Mouse (Mus musculus): ENCODE data around the gene Foxg1. TPM values are rescaled to one million over a fixed set of nuclear protein-coding genes. Genes with fewer than 3 reads are reported as not detected.

The Foxg1 gene
- total RNA-seq, 2 experiments from 2014 or later = not detected

GRCm38 (mm10) chr12:49384876-49385630, 2.6 kb downstream of the Foxg1 start, which contains the start of gene Gm43517:
TSS of gene Gm43517 (plus strand) at chr12:49385174.
- ATAC-seq (replicated peaks; ENCODE audit: low FRiP score, low TSS enrichment, poor library complexity, severe bottlenecking) = 0 out of 2 replicates have a peak, but pooled peaks have one; percentile 34

GRCm38 (mm10) chr12:49385631-49385990, 3.2 kb downstream of the Foxg1 start:
- no peak for ATAC-seq (replicated peaks; ENCODE audit: low FRiP score, low TSS enrichment, poor library complexity, severe bottlenecking)

- ATAC-seq (replicated peaks; ENCODE audit: low FRiP score, low TSS enrichment, poor library complexity, severe bottlenecking) = no peak
Measured at GRCm38 (mm10) chr12:49386081-49386805, 3.8 kb downstream of the Foxg1 start.

GRCm38 (mm10) chr12:49387856-49388598, 5.6 kb downstream of the Foxg1 start:
- ATAC-seq (replicated peaks; ENCODE audit: low FRiP score, low TSS enrichment, poor library complexity, severe bottlenecking) = no peak

GRCm38 (mm10) chr12:49389666-49390065, 7.2 kb downstream of the Foxg1 start:
- ATAC-seq (replicated peaks; ENCODE audit: low FRiP score, low TSS enrichment, poor library complexity, severe bottlenecking) = no peak

GRCm38 (mm10) chr12:49390257-49390656, 7.8 kb downstream of the Foxg1 start:
- no peak for ATAC-seq (replicated peaks; ENCODE audit: low FRiP score, low TSS enrichment, poor library complexity, severe bottlenecking)

GRCm38 (mm10) chr12:49390926-49391304, 8.5 kb downstream of the Foxg1 start:
- no peak for ATAC-seq (replicated peaks; ENCODE audit: low FRiP score, low TSS enrichment, poor library complexity, severe bottlenecking)

GRCm38 (mm10) chr12:49391305-49392040, 9.0 kb downstream of the Foxg1 start:
- ATAC-seq (replicated peaks; ENCODE audit: low FRiP score, low TSS enrichment, poor library complexity, severe bottlenecking) = peak; percentile 59

- ATAC-seq (replicated peaks; ENCODE audit: low FRiP score, low TSS enrichment, poor library complexity, severe bottlenecking) = no peak
Measured at GRCm38 (mm10) chr12:49392041-49392390, 9.6 kb downstream of the Foxg1 start.

GRCm38 (mm10) chr12:49392876-49393275, 10.4 kb downstream of the Foxg1 start:
- ATAC-seq (replicated peaks; ENCODE audit: low FRiP score, low TSS enrichment, poor library complexity, severe bottlenecking) = no peak

- ATAC-seq (replicated peaks; ENCODE audit: low FRiP score, low TSS enrichment, poor library complexity, severe bottlenecking) = no peak
Measured at GRCm38 (mm10) chr12:49393639-49394038, 11.2 kb downstream of the Foxg1 start.

GRCm38 (mm10) chr12:49394181-49394580, 11.7 kb downstream of the Foxg1 start:
- no peak for ATAC-seq (replicated peaks; ENCODE audit: low FRiP score, low TSS enrichment, poor library complexity, severe bottlenecking)

- ATAC-seq (replicated peaks; ENCODE audit: low FRiP score, low TSS enrichment, poor library complexity, severe bottlenecking) = no peak
Measured at GRCm38 (mm10) chr12:49394836-49395235, 12.4 kb downstream of the Foxg1 start.

GRCm38 (mm10) chr12:49395969-49396368, 13.5 kb downstream of the Foxg1 start:
- ATAC-seq (replicated peaks; ENCODE audit: low FRiP score, low TSS enrichment, poor library complexity, severe bottlenecking) = no peak

- no peak for ATAC-seq (replicated peaks; ENCODE audit: low FRiP score, low TSS enrichment, poor library complexity, severe bottlenecking)
Measured at GRCm38 (mm10) chr12:49396776-49397175, 14.3 kb downstream of the Foxg1 start.

- no peak for ATAC-seq (replicated peaks; ENCODE audit: low FRiP score, low TSS enrichment, poor library complexity, severe bottlenecking)
Measured at GRCm38 (mm10) chr12:49397443-49398162, 15.1 kb downstream of the Foxg1 start.

- ATAC-seq (replicated peaks; ENCODE audit: low FRiP score, low TSS enrichment, poor library complexity, severe bottlenecking) = no peak
Measured at GRCm38 (mm10) chr12:49398163-49398540, 15.7 kb downstream of the Foxg1 start.

GRCm38 (mm10) chr12:49398636-49399035, 16.2 kb downstream of the Foxg1 start:
- ATAC-seq (replicated peaks; ENCODE audit: low FRiP score, low TSS enrichment, poor library complexity, severe bottlenecking) = no peak

GRCm38 (mm10) chr12:49399611-49400010, 17.2 kb downstream of the Foxg1 start:
- ATAC-seq (replicated peaks; ENCODE audit: low FRiP score, low TSS enrichment, poor library complexity, severe bottlenecking) = no peak
